Mouse (Mus musculus): Measurements from ENCODE around the gene Eml2. TPM values are rescaled to one million over a fixed set of nuclear protein-coding genes. Genes with fewer than 3 reads are reported as not detected.
A peak's percentile ranks its signal among the peaks of the same experiment; 100 is the strongest.

Eml2 gene
- polyA plus RNA-seq, 1 experiment from 2014 or later, result 9.5 TPM

- H3K27me3 ChIP-seq, result peaks cover 52% of the 10 kb centered on the region
- peak overlapping the region; percentile 59 for H3K4me2 ChIP-seq
- no peak for ATAC-seq (replicated peaks; ENCODE audit: low FRiP score)
- peaks cover 6% of the 10 kb centered on the region; the same call in 1 of the 2 replicates for H3K36me3 ChIP-seq
- H3K4me3 ChIP-seq (replicated peaks), result peak overlapping the region; percentile 29
- 39% methylated on average over 6 of the region's 6 CpGs for WGBS
- H3K9me3 ChIP-seq (replicated peaks), result peaks cover 5% of the 10 kb centered on the region; the same call in 1 of the 2 replicates
- H3K27ac ChIP-seq, result no peak overlapping the region
- H3K9ac ChIP-seq, result no peak overlapping the region
- peaks cover 71% of the 10 kb centered on the region for H3K4me1 ChIP-seq
These were observed 3.7 kb downstream of the Eml2 start for GRCm38 (mm10) chr7:19179936-19180335.

DNA sequence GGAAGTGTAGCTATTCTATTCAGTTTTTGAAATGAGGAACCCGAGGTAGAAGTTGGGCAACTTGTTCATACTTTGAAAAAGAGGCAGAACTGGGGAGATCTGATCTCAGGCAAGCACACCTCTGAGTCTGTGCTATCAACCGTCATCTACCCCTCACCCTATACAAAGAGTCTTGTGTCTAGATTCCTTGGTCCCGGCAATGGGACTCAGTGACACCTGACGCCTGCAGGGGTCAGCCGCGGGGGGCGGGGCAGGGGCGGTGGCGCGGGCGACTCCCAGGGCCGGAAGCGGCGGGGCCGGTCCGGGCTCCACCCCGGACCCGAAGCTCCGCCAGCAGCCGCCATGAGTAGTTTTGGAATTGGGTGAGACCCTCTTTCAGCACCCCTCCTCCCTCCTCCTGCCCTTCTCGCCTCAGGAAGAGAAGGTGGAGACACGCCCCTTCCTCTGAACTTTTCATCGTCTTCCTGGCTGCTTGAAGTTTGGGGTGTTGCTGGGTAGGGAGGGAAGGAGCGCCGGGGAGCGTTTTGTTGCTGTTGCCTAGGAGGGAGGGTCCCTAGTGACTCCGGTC, 4.7 kb downstream of the Eml2 start:
- peaks cover 5% of the 10 kb centered on the region; the same call in 1 of the 2 replicates for H3K9me3 ChIP-seq (replicated peaks)

DNA sequence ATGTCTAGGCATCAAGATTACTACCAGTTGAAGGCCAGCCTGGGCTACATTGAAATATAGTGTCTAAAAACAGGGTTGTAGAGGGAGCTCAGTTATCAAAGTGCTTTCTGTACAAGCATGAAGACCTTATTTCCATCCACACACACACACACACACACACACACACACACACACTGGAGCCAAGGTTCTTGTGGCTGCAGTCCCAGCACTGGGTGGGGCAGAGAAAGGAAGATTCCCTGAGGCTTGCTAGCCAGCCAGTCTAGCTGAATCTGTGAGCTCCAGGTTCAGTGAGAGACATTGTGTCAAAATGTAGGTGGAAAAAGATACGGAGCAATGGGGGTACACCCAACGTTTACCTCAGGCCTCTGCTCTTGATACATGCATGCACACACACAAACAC, 8.0 kb downstream of the Eml2 start:
- peaks cover 28% of the 10 kb centered on the region for H3K36me3 ChIP-seq
- ATAC-seq (replicated peaks; ENCODE audit: low FRiP score), result no peak
- H3K27ac ChIP-seq, result peak overlapping the region; percentile 70
- 68% methylated on average over 2 of the region's 2 CpGs for WGBS
- H3K9me3 ChIP-seq (replicated peaks), result no peaks in the 10 kb centered on the region
- H3K4me1 ChIP-seq, result peaks cover 49% of the 10 kb centered on the region
- no peak overlapping the region for H3K4me3 ChIP-seq (replicated peaks)
- no peak overlapping the region for H3K9ac ChIP-seq
- H3K4me2 ChIP-seq, result no peak overlapping the region
- peaks cover 12% of the 10 kb centered on the region for H3K27me3 ChIP-seq

More for the DNA sequence above, 4.7 kb downstream of the Eml2 start:
- Histone ChIP-seq H3K4me3 (replicated peaks) (peak overlapping the region; percentile 70), H3K4me2 (peak overlapping the region; percentile 80), H3K27me3 (peaks cover 44% of the 10 kb centered on the region), H3K4me1 (peaks cover 72% of the 10 kb centered on the region), H3K9ac (peak overlapping the region; percentile 62), H3K27ac (peak overlapping the region; percentile 73; the same call in 1 of the 2 replicates), H3K36me3 (peaks cover 7% of the 10 kb centered on the region; the same call in 1 of the 2 replicates)
- peak; percentile 65 for ATAC-seq (replicated peaks; ENCODE audit: low FRiP score)
- 1% methylated on average over 27 of the region's 27 CpGs for WGBS

- Histone ChIP-seq H3K27me3 (peaks cover 7% of the 10 kb centered on the region), H3K4me2 (no peak overlapping the region), H3K9me3 (replicated peaks) (no peaks in the 10 kb centered on the region), H3K4me3 (replicated peaks) (no peak overlapping the region), H3K36me3 (peaks cover 30% of the 10 kb centered on the region), H3K4me1 (peaks cover 44% of the 10 kb centered on the region), H3K9ac (no peak overlapping the region), H3K27ac (peak overlapping the region; percentile 70)
- ATAC-seq (replicated peaks; ENCODE audit: low FRiP score), result 0 out of 2 replicates have a peak, but pooled peaks have one; percentile 23
- 59% methylated on average over 6 of the region's 6 CpGs for WGBS
These were observed 8.5 kb downstream of the Eml2 start for GRCm38 (mm10) chr7:19184758-19185157.

GRCm38 (mm10) chr7:19194676-19195075, 18.5 kb downstream of the Eml2 start:
- H3K9me3 ChIP-seq (replicated peaks), result peaks cover 4% of the 10 kb centered on the region; the same call in 1 of the 2 replicates
- H3K4me1 ChIP-seq, result no peaks in the 10 kb centered on the region
- ATAC-seq (replicated peaks; ENCODE audit: low FRiP score), result no peak
- no peak overlapping the region for H3K4me2 ChIP-seq
- H3K36me3 ChIP-seq, result peaks cover 80% of the 10 kb centered on the region
- no peaks in the 10 kb centered on the region for H3K27me3 ChIP-seq
- H3K9ac ChIP-seq, result no peak overlapping the region
- H3K27ac ChIP-seq, result no peak overlapping the region
- H3K4me3 ChIP-seq (replicated peaks), result no peak overlapping the region
- WGBS, result 95% methylated on average over 4 of the region's 4 CpGs

- no peak overlapping the region for H3K4me3 ChIP-seq (replicated peaks)
- no peaks in the 10 kb centered on the region for H3K4me1 ChIP-seq
- H3K27ac ChIP-seq, result no peak overlapping the region
- H3K27me3 ChIP-seq, result no peaks in the 10 kb centered on the region
- no peak for ATAC-seq (replicated peaks; ENCODE audit: low FRiP score)
- H3K36me3 ChIP-seq, result peaks cover 79% of the 10 kb centered on the region
- H3K4me2 ChIP-seq, result no peak overlapping the region
- peaks cover 4% of the 10 kb centered on the region; the same call in 1 of the 2 replicates for H3K9me3 ChIP-seq (replicated peaks)
- no peak overlapping the region for H3K9ac ChIP-seq
- WGBS, result 64% methylated on average over 6 of the region's 6 CpGs
These were observed 20.5 kb downstream of the Eml2 start for GRCm38 (mm10) chr7:19196676-19197075.

DNA sequence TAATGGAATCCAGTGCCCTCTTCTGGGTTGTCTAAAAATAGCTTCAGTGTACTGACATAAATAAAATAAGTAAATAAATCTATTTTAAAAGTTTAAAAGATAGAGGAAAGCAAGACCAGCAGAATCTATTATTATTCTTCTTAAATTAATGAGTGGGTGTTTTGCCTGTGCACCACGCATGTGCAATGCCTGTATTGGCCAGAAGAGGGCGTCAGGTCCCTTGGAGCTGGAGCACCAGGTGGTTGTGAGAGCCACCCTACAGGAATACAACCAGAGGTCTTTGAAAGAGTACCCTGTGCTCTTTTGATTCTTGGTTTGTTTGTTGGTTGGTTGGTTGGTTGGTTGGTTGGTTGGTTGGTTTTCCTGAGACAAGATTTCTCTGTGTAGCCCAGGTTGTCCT, 21.8 kb downstream of the Eml2 start:
- no peak for ATAC-seq (replicated peaks; ENCODE audit: low FRiP score)
- Histone ChIP-seq H3K9ac (no peak overlapping the region), H3K27me3 (no peaks in the 10 kb centered on the region), H3K4me1 (no peaks in the 10 kb centered on the region), H3K4me2 (no peak overlapping the region), H3K9me3 (replicated peaks) (peaks cover 4% of the 10 kb centered on the region; the same call in 1 of the 2 replicates), H3K36me3 (peaks cover 78% of the 10 kb centered on the region), H3K27ac (no peak overlapping the region), H3K4me3 (replicated peaks) (no peak overlapping the region)
- WGBS, result 54% methylated on average over 2 of the region's 2 CpGs

DNA sequence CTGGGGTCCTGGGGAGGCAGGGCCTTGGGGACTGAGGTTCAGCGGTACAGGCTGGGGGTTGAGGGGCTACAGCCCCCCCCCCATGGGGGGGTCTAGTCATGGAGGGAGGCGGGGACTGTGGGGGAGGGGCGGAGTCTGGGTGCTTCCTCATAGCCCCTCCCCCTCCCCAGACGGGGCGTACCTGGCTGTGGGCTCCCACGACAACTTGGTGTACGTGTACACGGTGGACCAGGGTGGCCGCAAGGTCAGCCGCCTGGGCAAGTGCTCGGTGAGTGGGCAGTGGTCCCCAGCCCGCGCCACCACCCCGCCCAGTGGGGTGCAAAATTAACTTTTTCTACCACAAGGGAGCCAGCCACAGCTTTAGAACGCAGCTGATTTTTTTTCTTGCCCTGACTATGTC, 25.4 kb downstream of the Eml2 start:
- ATAC-seq (replicated peaks; ENCODE audit: low FRiP score), result 0 out of 2 replicates have a peak, but pooled peaks have one; percentile 33
- Histone ChIP-seq H3K4me1 (no peaks in the 10 kb centered on the region), H3K27ac (no peak overlapping the region), H3K9ac (no peak overlapping the region), H3K36me3 (peaks cover 74% of the 10 kb centered on the region), H3K4me3 (replicated peaks) (no peak overlapping the region), H3K27me3 (no peaks in the 10 kb centered on the region), H3K9me3 (replicated peaks) (no peaks in the 10 kb centered on the region), H3K4me2 (no peak overlapping the region)
- 65% methylated on average over 15 of the region's 15 CpGs for WGBS

GRCm38 (mm10) chr7:19202065-19202850, 26.0 kb downstream of the Eml2 start:
- WGBS, result 58% methylated on average over 15 of the region's 15 CpGs
- no peak overlapping the region for H3K4me2 ChIP-seq
- no peak overlapping the region for H3K9ac ChIP-seq
- no peaks in the 10 kb centered on the region for H3K9me3 ChIP-seq (replicated peaks)
- no peaks in the 10 kb centered on the region for H3K27me3 ChIP-seq
- no peak for ATAC-seq (replicated peaks; ENCODE audit: low FRiP score)
- no peak overlapping the region for H3K4me3 ChIP-seq (replicated peaks)
- peaks cover 70% of the 10 kb centered on the region for H3K36me3 ChIP-seq
- H3K27ac ChIP-seq, result no peak overlapping the region
- no peaks in the 10 kb centered on the region for H3K4me1 ChIP-seq

DNA sequence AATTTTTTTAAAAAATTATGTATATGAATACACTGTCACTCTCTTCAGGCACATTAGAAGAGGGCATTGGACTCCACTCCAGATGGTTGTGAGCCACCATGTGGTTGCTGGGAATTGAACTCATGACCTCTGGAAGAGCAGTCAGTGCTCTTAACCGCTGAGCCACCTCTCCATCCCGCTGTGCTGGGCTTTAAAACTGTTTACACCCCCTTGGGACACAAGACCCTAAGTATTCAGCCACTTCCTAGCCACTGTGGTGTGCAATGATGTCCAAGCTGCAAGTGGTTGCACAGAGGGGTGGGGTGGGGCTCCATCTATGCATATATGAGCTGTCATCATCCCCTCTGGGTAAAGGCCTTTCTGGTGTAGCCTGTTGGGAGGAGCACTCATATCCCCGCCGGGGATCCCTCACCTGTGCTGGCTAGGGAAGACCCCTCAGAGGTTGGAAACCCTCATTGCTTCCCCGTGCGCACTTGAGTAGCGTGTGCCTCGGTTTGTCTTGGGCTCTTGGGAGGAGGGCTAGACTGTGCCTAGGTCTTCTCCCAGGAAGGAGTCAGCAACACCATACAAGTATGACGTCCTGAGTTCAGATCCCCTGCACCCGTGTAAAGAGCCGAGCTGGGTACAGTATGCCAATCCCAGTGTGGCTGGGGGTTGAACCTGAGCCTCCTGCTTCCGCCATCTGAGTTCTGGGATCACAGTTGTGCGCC, 32.1 kb downstream of the Eml2 start:
- peaks cover 32% of the 10 kb centered on the region for H3K36me3 ChIP-seq
- no peak for ATAC-seq (replicated peaks; ENCODE audit: low FRiP score)
- WGBS, result 79% methylated on average over 13 of the region's 13 CpGs
- no peak overlapping the region for H3K4me2 ChIP-seq
- no peaks in the 10 kb centered on the region for H3K9me3 ChIP-seq (replicated peaks)
- H3K9ac ChIP-seq, result no peak overlapping the region
- H3K27ac ChIP-seq, result no peak overlapping the region
- peaks cover 25% of the 10 kb centered on the region for H3K4me1 ChIP-seq
- H3K27me3 ChIP-seq, result no peaks in the 10 kb centered on the region
- H3K4me3 ChIP-seq (replicated peaks), result no peak overlapping the region

GRCm38 (mm10) chr7:19208944-19209472, 32.8 kb downstream of the Eml2 start:
- H3K4me1 ChIP-seq, result peaks cover 29% of the 10 kb centered on the region
- ATAC-seq (replicated peaks; ENCODE audit: low FRiP score), result no peak
- peaks cover 28% of the 10 kb centered on the region for H3K36me3 ChIP-seq
- 54% methylated on average over 7 of the region's 7 CpGs for WGBS
- no peak overlapping the region for H3K4me3 ChIP-seq (replicated peaks)
- no peak overlapping the region for H3K4me2 ChIP-seq
- no peaks in the 10 kb centered on the region for H3K9me3 ChIP-seq (replicated peaks)
- H3K27ac ChIP-seq, result no peak overlapping the region
- no peaks in the 10 kb centered on the region for H3K27me3 ChIP-seq
- H3K9ac ChIP-seq, result no peak overlapping the region

DNA sequence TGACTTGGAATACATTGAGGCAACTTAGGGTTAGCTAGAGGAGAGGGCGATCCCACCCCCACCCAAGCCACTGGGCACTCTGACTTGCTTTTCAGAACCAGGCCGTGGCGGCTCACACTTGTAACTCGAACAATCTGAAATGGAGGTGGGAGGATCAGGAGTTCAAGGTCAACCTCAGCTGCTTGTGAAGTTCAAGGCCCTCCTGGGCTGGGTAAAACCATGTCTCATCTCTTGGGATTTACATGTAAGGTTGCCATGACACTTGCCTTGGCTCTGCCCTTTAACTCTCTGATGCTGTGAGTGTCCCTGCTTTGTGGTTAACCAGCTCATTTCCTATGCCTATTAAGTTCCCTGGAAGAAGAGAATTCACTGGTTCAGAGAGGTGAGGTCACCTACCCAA, 33.3 kb downstream of the Eml2 start:
- peaks cover 33% of the 10 kb centered on the region for H3K4me1 ChIP-seq
- ATAC-seq (replicated peaks; ENCODE audit: low FRiP score), result no peak
- peaks cover 23% of the 10 kb centered on the region for H3K36me3 ChIP-seq
- no peak overlapping the region for H3K4me3 ChIP-seq (replicated peaks)
- 83% methylated on average over 4 of the region's 4 CpGs for WGBS
- no peaks in the 10 kb centered on the region for H3K9me3 ChIP-seq (replicated peaks)
- H3K27ac ChIP-seq, result no peak overlapping the region
- no peak overlapping the region for H3K9ac ChIP-seq
- H3K27me3 ChIP-seq, result no peaks in the 10 kb centered on the region
- no peak overlapping the region for H3K4me2 ChIP-seq

Measured in kidney, embryonic 15.5 days (tissue).